Mouse (Mus musculus): ENCODE measurements at regions not wholly inside any gene's neighbourhood (a gene's known extent, or its start where the extent isn't known, plus 50 kb on each side); places are given as distances from the start of the nearest gene placed in this dataset.

DNA sequence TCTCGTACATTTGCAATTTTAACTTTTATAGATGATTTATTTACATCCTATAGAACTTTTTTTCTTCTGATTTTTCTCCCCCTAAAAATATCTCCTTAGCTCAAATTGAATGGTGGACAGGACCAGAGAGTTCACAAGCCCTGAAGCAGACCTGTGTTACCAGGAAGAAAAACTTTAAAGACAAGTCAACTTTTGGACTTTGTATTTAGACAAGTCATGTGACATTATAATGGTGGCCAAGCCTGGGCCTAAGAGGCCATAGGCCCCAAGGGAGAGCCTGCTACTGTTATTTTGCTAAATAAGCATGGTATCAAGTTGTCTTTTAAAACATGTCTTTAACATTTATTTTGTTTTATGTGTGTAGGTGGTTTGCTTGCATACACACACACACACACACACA is 102.7 kb downstream of the Banf2 start:
- Histone ChIP-seq H3K79me2 (replicated peaks; ENCODE audit: control insufficient read depth, extremely low read depth, insufficient read depth, poor library complexity, severe bottlenecking) (no peaks in the 10 kb centered on the region), H3K9me3 (replicated peaks; ENCODE audit: low read length) (peaks cover 3% of the 10 kb centered on the region), H3K4me3 (replicated peaks in 1 of 3; ENCODE audit: low read depth in 2 of 3, low read length in 2 of 3, poor library complexity in 1 of 3) (no peak overlapping the region), H3K9ac (ENCODE audit: insufficient read depth, low read depth) (no peak overlapping the region), H3K4me1 (ENCODE audit: control insufficient read depth in 1 of 2, insufficient read depth in 2 of 2) (no peaks in the 10 kb centered on the region), H3K4me2 (ENCODE audit: insufficient read depth, low read depth, poor library complexity, severe bottlenecking) (no peak overlapping the region), H3K36me3 (replicated peaks in 1 of 2; ENCODE audit: control insufficient read depth in 1 of 2, insufficient read depth in 1 of 2, low read length in 1 of 2) (no peaks in the 10 kb centered on the region), H3K27ac (ENCODE audit: insufficient read depth, low read depth) (no peak overlapping the region), H3K27me3 (replicated peaks) (peaks cover under 1% of the 10 kb centered on the region)
- in situ Hi-C loops (cut with MboI; ENCODE audit: low pct_ligation_motif_present, low pct_unique_long_range_greater_than_20kb, low sequenced_read_pairs), result no loop called here
- dilution Hi-C loops (cut with MboI; ENCODE audit: extremely low pct_ligation_motif_present, extremely low pct_unique_long_range_greater_than_20kb, low sequenced_read_pairs), result no loop called here
- no peak for DNase-seq (ENCODE audit: extremely low read depth)
- TF ChIP-seq ELF1 (IDR thresholded peaks at IDR 0.05; ENCODE audit: low read depth, low read length) (no peak), JUN (IDR thresholded peaks at IDR 0.05; ENCODE audit: insufficient read depth, low read depth, low read length) (no peak), MXI1 (IDR thresholded peaks at IDR 0.05; ENCODE audit: low read depth, low read length) (no peak), KAT2A (IDR thresholded peaks at IDR 0.05; ENCODE audit: insufficient replicate concordance, low read length) (no peak), USF1 (IDR thresholded peaks at IDR 0.05; ENCODE audit: low read depth, low read length) (no peak), ZMIZ1 (IDR thresholded peaks at IDR 0.05; ENCODE audit: low read depth, low read length) (no peak), RAD21 (IDR thresholded peaks at IDR 0.05; ENCODE audit: low read depth, low read length) (no peak), BHLHE40 (IDR thresholded peaks at IDR 0.05; ENCODE audit: low read depth, low read length) (no peak), MAZ (IDR thresholded peaks at IDR 0.05; ENCODE audit: low read depth, low read length) (no peak), MYC (IDR thresholded peaks at IDR 0.05; ENCODE audit: low read depth, low read length) (no peak)

DNA sequence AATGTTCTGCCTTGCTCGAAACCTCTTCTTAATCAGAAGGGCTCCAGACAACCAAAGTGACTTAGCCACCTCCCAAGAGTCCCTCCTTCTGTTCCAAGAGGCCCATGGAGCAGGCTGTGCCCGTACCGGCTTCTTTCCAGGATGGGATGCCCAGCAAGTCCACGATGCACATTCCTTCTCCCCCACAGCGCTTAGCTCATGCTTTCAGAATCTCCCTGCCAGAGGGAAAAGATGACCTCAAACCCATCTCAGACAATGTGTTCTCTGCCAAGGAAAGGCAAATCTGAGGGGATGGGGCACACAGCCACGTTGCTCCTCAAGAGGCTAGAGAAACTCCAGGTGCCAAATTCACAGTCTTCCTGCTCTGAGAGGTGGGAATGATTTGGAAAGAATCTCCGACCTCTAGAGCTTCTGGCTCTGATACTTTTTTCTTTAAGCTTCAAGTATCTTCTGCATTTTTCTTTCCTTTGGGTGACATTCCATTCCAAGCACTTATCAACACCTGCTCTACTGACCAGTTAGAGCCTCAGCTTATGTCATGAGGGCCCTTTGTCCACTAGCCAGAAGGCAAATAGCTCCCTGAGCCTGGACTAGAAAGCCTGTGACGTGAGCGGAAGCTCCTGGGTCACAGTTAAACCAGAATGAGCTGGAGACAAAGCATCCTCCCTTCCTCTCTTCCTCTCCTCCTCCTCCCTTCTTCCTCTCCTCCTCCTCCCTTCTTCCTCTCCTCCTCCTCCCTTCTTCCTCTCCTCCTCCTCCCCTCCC is 110.9 kb downstream of the Banf2 start:
- Histone ChIP-seq H3K4me3 (replicated peaks in 1 of 3; ENCODE audit: low read depth in 2 of 3, low read length in 2 of 3, poor library complexity in 1 of 3) (no peak overlapping the region), H3K9me3 (replicated peaks; ENCODE audit: low read length) (no peaks in the 10 kb centered on the region), H3K79me2 (replicated peaks; ENCODE audit: control insufficient read depth, extremely low read depth, insufficient read depth, poor library complexity, severe bottlenecking) (no peaks in the 10 kb centered on the region), H3K36me3 (replicated peaks in 1 of 2; ENCODE audit: control insufficient read depth in 1 of 2, insufficient read depth in 1 of 2, low read length in 1 of 2) (no peaks in the 10 kb centered on the region), H3K4me2 (ENCODE audit: insufficient read depth, low read depth, poor library complexity, severe bottlenecking) (no peak overlapping the region), H3K9ac (ENCODE audit: insufficient read depth, low read depth) (no peak overlapping the region), H3K4me1 (ENCODE audit: control insufficient read depth in 1 of 2, insufficient read depth in 2 of 2) (peaks cover 0 to 7% of the 10 kb centered on the region in 2 experiments; a peak in 2 of 4 replicates), H3K27ac (ENCODE audit: insufficient read depth, low read depth) (no peak overlapping the region), H3K27me3 (replicated peaks) (no peaks in the 10 kb centered on the region)
- dilution Hi-C loops (cut with MboI; ENCODE audit: extremely low pct_ligation_motif_present, extremely low pct_unique_long_range_greater_than_20kb, low sequenced_read_pairs) (no loop called here), in situ Hi-C loops (cut with MboI; ENCODE audit: low pct_ligation_motif_present, low pct_unique_long_range_greater_than_20kb, low sequenced_read_pairs) (no loop called here)
- no peak for DNase-seq (ENCODE audit: extremely low read depth)
- TF ChIP-seq MAZ (IDR thresholded peaks at IDR 0.05; ENCODE audit: low read depth, low read length) (no peak), NELFE (IDR thresholded peaks at IDR 0.05; ENCODE audit: low read depth, low read length) (no peak), GABPA (IDR thresholded peaks at IDR 0.05; ENCODE audit: insufficient replicate concordance, low read depth, low read length) (no peak), CHD2 (IDR thresholded peaks at IDR 0.05; ENCODE audit: low read length) (no peak), IRF4 (IDR thresholded peaks at IDR 0.05; ENCODE audit: low read depth, low read length) (no peak), SMC3 (IDR thresholded peaks at IDR 0.05; ENCODE audit: low read depth, low read length) (no peak), EP300 (IDR thresholded peaks at IDR 0.05; ENCODE audit: low read length) (no peak), NRF1 (IDR thresholded peaks at IDR 0.05; ENCODE audit: low read depth, low read length) (no peak), RCOR1 (conservative IDR thresholded peaks at IDR 0.05; ENCODE audit: low read depth, low read length) (no peak)
